Mouse (Mus musculus): ENCODE measurements around the gene S100a6. TPM values are rescaled to one million over a fixed set of nuclear protein-coding genes. Genes with fewer than 3 reads are reported as not detected.

The S100a6 gene
- 18.6 and 18.7 TPM in 2 replicates for polyA plus RNA-seq (2015; fragmentation: Nextera tagmentation; extraction: Ambion mirVana)

DNA sequence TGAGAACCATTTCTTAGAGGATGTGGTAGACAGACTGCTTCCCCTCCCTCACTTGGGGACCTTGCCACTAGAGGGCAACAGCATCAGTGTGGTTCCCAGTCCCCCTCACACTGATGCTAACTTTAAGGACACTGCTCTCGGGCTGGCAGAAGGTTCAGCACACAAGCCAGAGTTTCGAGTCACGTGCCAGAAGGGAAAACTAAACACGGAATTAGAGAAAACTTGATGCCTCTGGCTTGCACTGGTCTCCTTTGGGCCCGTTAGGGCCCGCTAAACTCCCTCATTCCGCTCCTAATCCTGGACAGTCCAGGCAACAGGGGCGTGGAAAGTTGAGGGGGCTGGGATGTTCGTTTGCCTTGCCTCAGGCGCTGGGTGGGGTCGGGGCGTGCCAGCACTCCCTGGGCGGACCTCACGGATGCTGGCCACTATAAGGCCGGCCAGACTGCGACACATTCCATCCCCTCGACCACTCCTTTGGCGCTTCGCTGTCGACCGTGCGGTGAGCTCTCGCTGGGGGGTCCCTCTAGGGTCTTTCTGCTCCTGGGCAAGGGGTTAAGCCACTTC, at the start of gene S100a6:
S100a6 (plus strand) TSS at position 155 of the 564 bp plus-strand sequence.
- ATAC-seq (ENCODE audit: low read depth): no peak
- peaks cover 4% of the 10 kb centered on the region; the same call in 1 of the 2 replicates for H3K27me3 ChIP-seq (ENCODE audit: control insufficient read depth, insufficient read depth, low read depth, low read length)
- peak within 1 kb of the TSS; percentile 36 for H3K4me2 ChIP-seq (ENCODE audit: low read depth, low read length)
- no peak within 1 kb of the TSS for H3K9ac ChIP-seq (ENCODE audit: low read depth, low read length)
- peak within 1 kb of the TSS; percentile 25 for H3K4me3 ChIP-seq (ENCODE audit: low read depth, low read length)
- H3K9me3 ChIP-seq (replicated peaks; ENCODE audit: control insufficient read depth, low read length): no peaks in the 10 kb centered on the region
- no peaks in the 10 kb centered on the region for H3K36me3 ChIP-seq (ENCODE audit: control insufficient read depth, insufficient read depth)
- 2% methylated on average over 23 of the region's 23 CpGs for WGBS (ENCODE audit: insufficient replicate concordance)
- H3K4me1 ChIP-seq (ENCODE audit: control insufficient read depth, low read depth, low read length): peaks cover 4% of the 10 kb centered on the region
- no peak within 1 kb of the TSS for H3K27ac ChIP-seq (ENCODE audit: low read length)

DNA sequence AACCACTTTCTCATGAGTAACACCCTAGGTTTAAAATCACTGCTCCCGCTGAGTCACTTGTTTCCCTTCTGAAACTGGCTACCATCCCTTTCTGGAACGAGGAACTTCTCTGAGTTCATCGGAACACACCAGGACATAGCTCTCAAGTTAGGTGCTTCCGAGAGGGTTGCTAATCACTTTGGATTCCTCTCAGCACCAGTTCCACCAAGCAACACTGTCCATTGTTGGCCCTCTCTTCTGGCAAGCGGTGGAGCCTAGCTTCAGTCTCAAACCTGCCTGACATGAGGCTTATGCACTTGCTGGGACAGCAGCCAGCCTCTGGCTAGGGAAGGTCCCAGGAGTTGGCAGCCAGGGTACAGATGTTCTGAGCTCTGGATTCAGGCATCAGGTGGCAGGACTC, 38.0 kb upstream of the S100a6 start:
- Histone ChIP-seq H3K36me3 (ENCODE audit: control insufficient read depth, insufficient read depth) (no peaks in the 10 kb centered on the region), H3K4me3 (ENCODE audit: low read depth, low read length) (no peak overlapping the region), H3K9ac (ENCODE audit: low read depth, low read length) (no peak overlapping the region), H3K9me3 (replicated peaks; ENCODE audit: control insufficient read depth, low read length) (no peaks in the 10 kb centered on the region), H3K4me1 (ENCODE audit: control insufficient read depth, low read depth, low read length) (no peaks in the 10 kb centered on the region), H3K4me2 (ENCODE audit: low read depth, low read length) (no peak overlapping the region), H3K27me3 (ENCODE audit: control insufficient read depth, insufficient read depth, low read depth, low read length) (no peaks in the 10 kb centered on the region), H3K27ac (ENCODE audit: low read length) (no peak overlapping the region)
- 64% methylated on average over 5 of the region's 5 CpGs for WGBS (ENCODE audit: insufficient replicate concordance)
- ATAC-seq (ENCODE audit: low read depth): no peak

GRCm38 (mm10) chr3:90575320-90575719, 37.4 kb upstream of the S100a6 start:
- Histone ChIP-seq H3K4me3 (ENCODE audit: low read depth, low read length) (no peak overlapping the region), H3K9me3 (replicated peaks; ENCODE audit: control insufficient read depth, low read length) (no peaks in the 10 kb centered on the region), H3K9ac (ENCODE audit: low read depth, low read length) (no peak overlapping the region), H3K4me2 (ENCODE audit: low read depth, low read length) (no peak overlapping the region), H3K27ac (ENCODE audit: low read length) (no peak overlapping the region), H3K36me3 (ENCODE audit: control insufficient read depth, insufficient read depth) (no peaks in the 10 kb centered on the region), H3K4me1 (ENCODE audit: control insufficient read depth, low read depth, low read length) (no peaks in the 10 kb centered on the region), H3K27me3 (ENCODE audit: control insufficient read depth, insufficient read depth, low read depth, low read length) (no peaks in the 10 kb centered on the region)
- WGBS (ENCODE audit: insufficient replicate concordance): 55% methylated on average over 3 of the region's 3 CpGs
- no peak for ATAC-seq (ENCODE audit: low read depth)

- H3K36me3 ChIP-seq (ENCODE audit: control insufficient read depth, insufficient read depth): no peaks in the 10 kb centered on the region
- H3K4me2 ChIP-seq (ENCODE audit: low read depth, low read length): no peak overlapping the region
- H3K27ac ChIP-seq (ENCODE audit: low read length): no peak overlapping the region
- 60% methylated on average over 10 of the region's 10 CpGs for WGBS (ENCODE audit: insufficient replicate concordance)
- no peaks in the 10 kb centered on the region for H3K27me3 ChIP-seq (ENCODE audit: control insufficient read depth, insufficient read depth, low read depth, low read length)
- no peak for ATAC-seq (ENCODE audit: low read depth)
- H3K9ac ChIP-seq (ENCODE audit: low read depth, low read length): no peak overlapping the region
- no peaks in the 10 kb centered on the region for H3K9me3 ChIP-seq (replicated peaks; ENCODE audit: control insufficient read depth, low read length)
- no peaks in the 10 kb centered on the region for H3K4me1 ChIP-seq (ENCODE audit: control insufficient read depth, low read depth, low read length)
- H3K4me3 ChIP-seq (ENCODE audit: low read depth, low read length): no peak overlapping the region
Observed at GRCm38 (mm10) chr3:90576351-90577001, 36.2 kb upstream of the S100a6 start.

GRCm38 (mm10) chr3:90579433-90579832, 33.2 kb upstream of the S100a6 start:
- WGBS (ENCODE audit: insufficient replicate concordance): 53% methylated on average over 7 of the region's 7 CpGs
- H3K4me1 ChIP-seq (ENCODE audit: control insufficient read depth, low read depth, low read length): no peaks in the 10 kb centered on the region
- no peak for ATAC-seq (ENCODE audit: low read depth)
- no peak overlapping the region for H3K4me3 ChIP-seq (ENCODE audit: low read depth, low read length)
- no peaks in the 10 kb centered on the region for H3K9me3 ChIP-seq (replicated peaks; ENCODE audit: control insufficient read depth, low read length)
- no peak overlapping the region for H3K9ac ChIP-seq (ENCODE audit: low read depth, low read length)
- H3K4me2 ChIP-seq (ENCODE audit: low read depth, low read length): no peak overlapping the region
- no peaks in the 10 kb centered on the region for H3K36me3 ChIP-seq (ENCODE audit: control insufficient read depth, insufficient read depth)
- H3K27ac ChIP-seq (ENCODE audit: low read length): no peak overlapping the region
- no peaks in the 10 kb centered on the region for H3K27me3 ChIP-seq (ENCODE audit: control insufficient read depth, insufficient read depth, low read depth, low read length)

GRCm38 (mm10) chr3:90581141-90581540, 31.5 kb upstream of the S100a6 start:
- no peak for ATAC-seq (ENCODE audit: low read depth)
- Histone ChIP-seq H3K4me1 (ENCODE audit: control insufficient read depth, low read depth, low read length) (no peaks in the 10 kb centered on the region; the same call in 1 of the 2 replicates), H3K27ac (ENCODE audit: low read length) (no peak overlapping the region), H3K9ac (ENCODE audit: low read depth, low read length) (no peak overlapping the region), H3K9me3 (replicated peaks; ENCODE audit: control insufficient read depth, low read length) (no peaks in the 10 kb centered on the region), H3K36me3 (ENCODE audit: control insufficient read depth, insufficient read depth) (no peaks in the 10 kb centered on the region), H3K27me3 (ENCODE audit: control insufficient read depth, insufficient read depth, low read depth, low read length) (no peaks in the 10 kb centered on the region), H3K4me3 (ENCODE audit: low read depth, low read length) (no peak overlapping the region), H3K4me2 (ENCODE audit: low read depth, low read length) (no peak overlapping the region)
- WGBS (ENCODE audit: insufficient replicate concordance): 77% methylated on average over 5 of the region's 5 CpGs

- no peak overlapping the region for H3K4me2 ChIP-seq (ENCODE audit: low read depth, low read length)
- no peaks in the 10 kb centered on the region for H3K9me3 ChIP-seq (replicated peaks; ENCODE audit: control insufficient read depth, low read length)
- no peaks in the 10 kb centered on the region; the same call in 1 of the 2 replicates for H3K4me1 ChIP-seq (ENCODE audit: control insufficient read depth, low read depth, low read length)
- H3K27me3 ChIP-seq (ENCODE audit: control insufficient read depth, insufficient read depth, low read depth, low read length): no peaks in the 10 kb centered on the region
- ATAC-seq (ENCODE audit: low read depth): no peak
- H3K4me3 ChIP-seq (ENCODE audit: low read depth, low read length): no peak overlapping the region
- no peak overlapping the region for H3K9ac ChIP-seq (ENCODE audit: low read depth, low read length)
- no peaks in the 10 kb centered on the region for H3K36me3 ChIP-seq (ENCODE audit: control insufficient read depth, insufficient read depth)
- no peak overlapping the region for H3K27ac ChIP-seq (ENCODE audit: low read length)
- 80% methylated on average over 1 of the region's 1 CpGs for WGBS (ENCODE audit: insufficient replicate concordance)
Observed at GRCm38 (mm10) chr3:90582156-90582555, 30.5 kb upstream of the S100a6 start.

- no peak overlapping the region for H3K27ac ChIP-seq (ENCODE audit: low read length)
Observed at GRCm38 (mm10) chr3:90582556-90582955, 30.1 kb upstream of the S100a6 start.

DNA sequence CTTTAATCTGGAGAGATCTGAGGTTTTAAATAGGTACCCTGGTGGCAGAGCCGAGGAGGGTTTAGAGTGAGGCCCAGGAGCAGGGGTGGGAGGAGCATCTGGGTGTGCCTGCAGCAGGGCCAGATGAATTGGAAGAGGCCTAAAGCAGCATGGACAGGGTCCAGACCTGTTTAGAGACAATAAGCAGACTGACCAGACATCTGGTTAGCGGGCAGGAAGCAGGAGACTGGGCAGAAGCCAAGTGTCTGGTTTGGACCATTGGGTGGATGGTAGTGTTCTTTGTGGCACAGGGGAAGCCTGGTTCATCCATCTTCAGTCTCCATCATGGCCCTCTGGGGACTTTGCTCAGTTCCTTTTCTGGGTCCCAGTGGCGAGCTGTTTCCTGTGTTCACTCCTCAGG, 28.8 kb upstream of the S100a6 start:
- Histone ChIP-seq H3K4me3 (ENCODE audit: low read depth, low read length) (no peak overlapping the region), H3K27me3 (ENCODE audit: control insufficient read depth, insufficient read depth, low read depth, low read length) (no peaks in the 10 kb centered on the region), H3K9ac (ENCODE audit: low read depth, low read length) (no peak overlapping the region), H3K9me3 (replicated peaks; ENCODE audit: control insufficient read depth, low read length) (no peaks in the 10 kb centered on the region), H3K27ac (ENCODE audit: low read length) (no peak overlapping the region), H3K4me1 (ENCODE audit: control insufficient read depth, low read depth, low read length) (no peaks in the 10 kb centered on the region; the same call in 1 of the 2 replicates), H3K36me3 (ENCODE audit: control insufficient read depth, insufficient read depth) (no peaks in the 10 kb centered on the region), H3K4me2 (ENCODE audit: low read depth, low read length) (no peak overlapping the region)
- no peak for ATAC-seq (ENCODE audit: low read depth)
- 30% methylated on average over 3 of the region's 3 CpGs for WGBS (ENCODE audit: insufficient replicate concordance)

More at GRCm38 (mm10) chr3:90582556-90582955, 30.1 kb upstream of the S100a6 start:
- Histone ChIP-seq H3K9me3 (replicated peaks; ENCODE audit: control insufficient read depth, low read length) (no peaks in the 10 kb centered on the region), H3K36me3 (ENCODE audit: control insufficient read depth, insufficient read depth) (no peaks in the 10 kb centered on the region), H3K27me3 (ENCODE audit: control insufficient read depth, insufficient read depth, low read depth, low read length) (no peaks in the 10 kb centered on the region), H3K4me2 (ENCODE audit: low read depth, low read length) (no peak overlapping the region), H3K9ac (ENCODE audit: low read depth, low read length) (no peak overlapping the region), H3K4me3 (ENCODE audit: low read depth, low read length) (no peak overlapping the region), H3K4me1 (ENCODE audit: control insufficient read depth, low read depth, low read length) (no peaks in the 10 kb centered on the region; the same call in 1 of the 2 replicates)
- ATAC-seq (ENCODE audit: low read depth): no peak
- WGBS (ENCODE audit: insufficient replicate concordance): 71% methylated on average over 4 of the region's 4 CpGs
